Mouse (Mus musculus): Measurements from ENCODE around the gene Slc11a2.
"Not testable (repeated sequence)": the region's sequence is repeated elsewhere in the genome, so short reads cannot be mapped to it uniquely, and the experiment has no call there.

The Slc11a2 gene

GRCm38 (mm10) chr15:100355876-100356275, 69.0 kb downstream of the Slc11a2 start:
- in situ Hi-C loops (cut with MboI; ENCODE audit: low sequenced_read_pairs): no loop called here

GRCm38 (mm10) chr15:100353399-100353798, 71.5 kb downstream of the Slc11a2 start:
- in situ Hi-C loops (cut with MboI; ENCODE audit: low sequenced_read_pairs): not testable (repeated sequence)

GRCm38 (mm10) chr15:100352711-100353250, 72.1 kb downstream of the Slc11a2 start, which contains the start of the genes Methig1 and Mettl7a2:
Gene Methig1 (plus strand): TSS chr15:100353149.
Gene Mettl7a2 (plus strand): TSS chr15:100353200.
- in situ Hi-C loops (cut with MboI; ENCODE audit: low sequenced_read_pairs): no loop called here

GRCm38 (mm10) chr15:100351501-100352060, 73.3 kb downstream of the Slc11a2 start:
- in situ Hi-C loops (cut with MboI; ENCODE audit: low sequenced_read_pairs): no loop called here

GRCm38 (mm10) chr15:100349496-100349895, 75.4 kb downstream of the Slc11a2 start:
- in situ Hi-C loops (cut with MboI; ENCODE audit: low sequenced_read_pairs): no loop called here

GRCm38 (mm10) chr15:100346761-100347160, 78.1 kb downstream of the Slc11a2 start:
- in situ Hi-C loops (cut with MboI; ENCODE audit: low sequenced_read_pairs): no loop called here

GRCm38 (mm10) chr15:100345484-100345883, 79.4 kb downstream of the Slc11a2 start:
- in situ Hi-C loops (cut with MboI; ENCODE audit: low sequenced_read_pairs): no loop called here

GRCm38 (mm10) chr15:100341314-100341980, 83.4 kb downstream of the Slc11a2 start:
- in situ Hi-C loops (cut with MboI; ENCODE audit: low sequenced_read_pairs): not testable (repeated sequence)
